Mouse (Mus musculus): ENCODE measurements at regions not wholly inside any gene's neighbourhood (a gene's known extent, or its start where the extent isn't known, plus 50 kb on each side); places are given as distances from the start of the nearest gene placed in this dataset.

DNA sequence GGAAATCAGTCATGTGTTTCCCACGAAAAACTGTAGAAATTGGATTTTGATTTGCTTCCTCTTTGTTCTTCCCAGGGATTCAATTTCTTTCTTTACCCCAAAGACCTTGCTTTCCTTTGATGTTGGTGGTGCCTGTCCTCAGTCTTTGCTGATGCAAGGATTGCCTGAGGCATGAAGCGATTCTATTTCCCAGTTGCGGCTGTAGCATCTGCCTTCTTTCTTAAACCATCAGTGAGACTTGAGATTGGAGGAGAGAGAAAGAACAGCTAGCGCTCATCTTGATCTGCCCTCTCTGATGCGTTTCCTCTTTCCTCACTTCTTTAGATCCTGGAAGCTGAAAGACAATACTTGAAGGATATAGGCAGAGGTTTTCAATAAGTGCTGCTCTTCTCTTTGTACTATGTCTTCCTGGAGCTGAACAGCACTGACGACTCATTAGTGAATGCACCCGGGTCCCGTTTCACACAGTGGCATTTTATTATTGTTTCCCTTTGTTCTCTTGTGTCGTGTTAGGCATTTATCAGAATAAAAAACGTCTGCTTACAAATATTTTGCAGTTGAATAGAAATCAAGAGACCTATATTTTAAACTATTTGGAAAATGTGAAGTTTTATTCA is 289.8 kb upstream of the Btbd3 start:
- Histone ChIP-seq H3K4me1 (no peaks in the 10 kb centered on the region), H3K9me3 (replicated peaks) (no peaks in the 10 kb centered on the region), H3K27ac (peak overlapping the region; percentile 55), H3K36me3 (no peaks in the 10 kb centered on the region), H3K27me3 (no peaks in the 10 kb centered on the region), H3K4me2 (replicated peaks) (peak overlapping the region; percentile 14; the same call in 1 of the 2 replicates), H3K4me3 (no peak overlapping the region), H3K9ac (no peak overlapping the region)
- peak; percentile 61 for ATAC-seq (ENCODE audit: low FRiP score)
- WGBS = 41% methylated on average over 10 of the region's 10 CpGs

DNA sequence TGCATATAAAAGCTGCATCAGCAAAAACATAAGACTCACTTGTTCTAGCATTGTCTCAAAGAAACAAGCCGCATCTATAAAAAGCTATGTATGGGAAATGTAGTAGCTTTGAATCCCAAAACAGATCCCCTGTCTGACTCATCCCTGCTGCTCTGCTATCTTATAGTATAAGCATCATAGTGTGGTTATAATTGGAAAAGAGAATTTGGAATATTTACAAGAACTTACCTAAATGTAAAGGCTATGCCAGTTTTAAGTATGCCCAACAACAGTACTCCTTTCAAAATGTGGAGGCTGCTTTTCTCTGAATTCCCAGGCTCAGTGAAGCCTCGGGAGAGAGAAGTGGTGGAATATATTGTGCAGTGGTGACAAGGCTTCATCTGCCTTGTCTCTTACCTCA is 301.5 kb upstream of the Btbd3 start:
- Histone ChIP-seq H3K9ac (no peak overlapping the region), H3K4me1 (no peaks in the 10 kb centered on the region), H3K27ac (no peak overlapping the region), H3K27me3 (no peaks in the 10 kb centered on the region), H3K36me3 (no peaks in the 10 kb centered on the region), H3K9me3 (replicated peaks) (no peaks in the 10 kb centered on the region), H3K4me3 (no peak overlapping the region), H3K4me2 (replicated peaks) (no peak overlapping the region)
- 91% methylated on average over 2 of the region's 2 CpGs for WGBS
- ATAC-seq (ENCODE audit: low FRiP score) = no peak

DNA sequence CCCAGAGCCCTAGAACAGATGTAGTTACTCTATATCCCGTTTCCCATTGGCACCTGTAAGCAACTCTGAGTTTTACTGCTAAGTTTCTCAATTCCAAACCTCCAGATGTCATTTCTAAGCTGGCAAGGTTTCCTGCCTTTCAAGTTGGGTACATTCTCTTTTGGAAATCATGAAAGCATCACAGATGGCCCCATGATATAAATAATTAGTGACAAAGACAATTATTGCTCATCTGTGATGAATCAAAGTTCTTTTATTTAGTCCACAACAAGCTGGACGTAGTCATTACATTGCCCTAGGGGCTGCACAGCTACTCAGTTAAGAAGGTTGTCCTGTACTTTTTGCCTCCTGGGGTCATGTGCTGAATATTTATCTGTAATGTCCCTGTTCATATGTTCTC is 303.2 kb upstream of the Btbd3 start:
- Histone ChIP-seq H3K4me3 (no peak overlapping the region), H3K27me3 (no peaks in the 10 kb centered on the region), H3K4me2 (replicated peaks) (no peak overlapping the region), H3K4me1 (no peaks in the 10 kb centered on the region), H3K9ac (no peak overlapping the region), H3K27ac (no peak overlapping the region), H3K36me3 (no peaks in the 10 kb centered on the region), H3K9me3 (replicated peaks) (no peaks in the 10 kb centered on the region)
- ATAC-seq (ENCODE audit: low FRiP score) = no peak
- WGBS = 73% methylated on average over 2 of the region's 2 CpGs

DNA sequence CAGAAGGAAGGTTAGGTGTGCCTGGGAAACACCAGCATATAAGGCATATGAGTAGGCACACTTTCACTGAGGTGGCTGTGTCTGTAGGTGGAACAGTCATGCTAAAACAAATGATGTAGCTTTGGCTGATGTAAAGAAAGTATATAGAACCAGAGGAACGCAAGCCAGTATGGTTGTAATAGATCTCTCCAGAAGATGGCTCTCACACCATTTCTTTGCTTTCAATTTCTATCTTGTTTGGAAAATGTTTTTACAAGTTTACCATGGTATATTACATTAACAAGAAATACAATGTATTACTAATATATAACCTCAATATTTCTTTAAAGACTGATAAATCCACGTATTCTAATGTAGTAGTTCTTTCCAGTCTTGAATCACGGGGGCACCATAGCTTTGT is 304.4 kb upstream of the Btbd3 start:
- Histone ChIP-seq H3K4me2 (replicated peaks) (no peak overlapping the region), H3K4me1 (no peaks in the 10 kb centered on the region), H3K36me3 (no peaks in the 10 kb centered on the region), H3K27me3 (no peaks in the 10 kb centered on the region), H3K4me3 (no peak overlapping the region), H3K9me3 (replicated peaks) (no peaks in the 10 kb centered on the region), H3K9ac (no peak overlapping the region), H3K27ac (no peak overlapping the region)
- 84% methylated on average over 3 of the region's 3 CpGs for whole genome bisulfite sequencing
- no peak for ATAC-seq (ENCODE audit: low FRiP score)

DNA sequence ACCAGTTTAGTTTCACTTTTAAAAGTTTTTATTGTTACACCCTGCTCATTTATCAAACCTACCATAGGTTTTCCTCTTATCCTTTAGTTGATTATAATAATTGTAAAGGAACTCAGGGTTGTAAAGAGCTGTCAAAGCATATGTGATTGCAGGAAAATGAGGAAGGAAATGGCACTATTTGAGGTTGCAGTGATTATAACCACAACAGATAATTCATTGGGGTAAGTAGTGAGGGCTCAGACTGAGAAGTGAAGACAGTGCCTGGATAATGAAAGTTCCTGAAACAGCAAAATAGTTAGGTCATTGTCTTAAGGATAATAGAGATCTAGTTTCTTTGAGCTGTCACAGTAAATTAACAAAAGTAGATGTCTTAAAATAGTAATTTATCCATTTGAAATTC is 305.4 kb upstream of the Btbd3 start:
- ATAC-seq (ENCODE audit: low FRiP score) = no peak
- no peak overlapping the region for H3K27ac ChIP-seq
- no peaks in the 10 kb centered on the region for H3K36me3 ChIP-seq
- H3K4me3 ChIP-seq = no peak overlapping the region
- no peak overlapping the region for H3K4me2 ChIP-seq (replicated peaks)
- H3K9me3 ChIP-seq (replicated peaks) = no peaks in the 10 kb centered on the region
- H3K27me3 ChIP-seq = no peaks in the 10 kb centered on the region
- no peaks in the 10 kb centered on the region for H3K4me1 ChIP-seq
- no peak overlapping the region for H3K9ac ChIP-seq

DNA sequence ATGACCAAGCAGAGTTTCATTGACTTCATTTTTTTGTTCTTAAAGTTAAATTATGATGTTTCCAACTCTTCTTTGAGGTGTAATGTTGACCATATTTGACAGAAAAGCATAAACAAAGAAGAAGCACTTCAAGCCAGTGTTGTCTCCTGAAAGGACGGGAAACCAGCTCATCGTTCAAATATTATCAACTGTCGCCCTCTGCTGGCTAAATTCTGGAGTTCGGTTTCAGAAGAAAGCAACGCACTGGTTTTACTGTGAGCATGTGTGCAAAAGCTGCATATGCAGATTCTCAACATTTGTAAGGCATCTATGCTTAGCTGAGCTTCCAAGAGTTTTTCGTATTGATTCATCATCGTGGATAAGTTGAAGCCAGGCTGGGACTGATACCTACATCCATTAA is 313.6 kb upstream of the Btbd3 start:
- no peaks in the 10 kb centered on the region for H3K4me1 ChIP-seq
- H3K27ac ChIP-seq = no peak overlapping the region
- H3K27me3 ChIP-seq = no peaks in the 10 kb centered on the region
- H3K4me2 ChIP-seq (replicated peaks) = no peak overlapping the region
- no peaks in the 10 kb centered on the region for H3K36me3 ChIP-seq
- 0 out of 2 replicates have a peak, but pooled peaks have one; percentile 57 for ATAC-seq (ENCODE audit: low FRiP score)
- no peak overlapping the region for H3K4me3 ChIP-seq
- WGBS = 5% methylated on average over 7 of the region's 7 CpGs
- H3K9me3 ChIP-seq (replicated peaks) = no peaks in the 10 kb centered on the region
- no peak overlapping the region for H3K9ac ChIP-seq

DNA sequence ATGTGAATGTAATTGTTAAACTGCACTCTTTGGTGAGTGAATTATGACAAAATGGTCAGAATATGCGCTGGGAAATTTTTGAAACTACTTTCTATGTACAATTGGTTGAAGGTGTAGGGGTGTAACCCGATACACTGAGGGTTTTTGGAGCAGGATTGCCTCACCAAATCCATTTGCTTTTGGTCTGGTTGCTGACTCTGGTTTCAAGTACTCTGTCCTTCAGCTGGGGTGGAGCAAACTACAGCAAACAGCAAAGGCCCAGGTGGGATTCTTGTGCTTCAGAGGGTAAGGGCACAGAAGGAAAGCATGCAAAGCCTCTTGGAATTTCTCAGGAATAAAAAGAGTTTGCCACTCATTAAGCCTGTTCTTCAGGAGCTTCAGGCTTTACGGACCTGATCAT is 316.8 kb upstream of the Btbd3 start:
- 79% methylated on average over 3 of the region's 3 CpGs for WGBS
- H3K27me3 ChIP-seq = no peaks in the 10 kb centered on the region
- H3K36me3 ChIP-seq = no peaks in the 10 kb centered on the region
- 0 out of 2 replicates have a peak, but pooled peaks cover 2% of the 10 kb centered on the region for H3K4me1 ChIP-seq
- H3K27ac ChIP-seq = no peak overlapping the region
- no peak overlapping the region for H3K9ac ChIP-seq
- H3K4me2 ChIP-seq (replicated peaks) = no peak overlapping the region
- no peak for ATAC-seq (ENCODE audit: low FRiP score)
- H3K4me3 ChIP-seq = no peak overlapping the region
- H3K9me3 ChIP-seq (replicated peaks) = no peaks in the 10 kb centered on the region

DNA sequence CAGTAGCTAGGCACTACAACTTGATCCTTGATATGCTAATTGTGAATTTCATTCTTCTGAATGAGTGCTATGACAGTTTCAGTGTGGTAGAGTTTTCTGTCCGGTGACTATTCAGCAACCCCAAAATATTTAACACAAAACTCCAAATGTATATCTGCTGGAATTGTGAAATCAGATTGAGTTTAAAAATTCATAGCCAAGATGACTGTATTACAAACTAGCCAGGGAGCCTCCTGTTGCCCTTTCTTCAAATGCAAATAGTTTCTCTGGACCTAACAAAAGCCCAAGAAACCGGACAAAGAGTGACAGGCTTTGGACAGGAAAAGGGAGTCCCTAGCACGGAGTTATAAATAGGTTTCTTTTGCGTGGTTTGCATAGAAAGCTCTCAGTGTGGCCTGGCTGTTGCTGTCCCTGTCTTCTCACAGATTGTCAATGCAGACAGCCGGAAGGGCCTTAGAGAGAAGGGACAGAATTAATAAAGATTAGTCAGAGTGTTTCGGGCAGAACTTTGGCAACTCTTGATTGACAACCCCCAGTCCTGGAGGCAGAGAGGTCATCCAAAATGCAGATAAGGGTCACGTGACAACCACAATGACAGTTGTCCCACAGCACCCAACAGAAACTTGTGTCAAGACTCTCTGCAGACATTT is 317.4 kb upstream of the Btbd3 start:
- H3K27ac ChIP-seq = no peak overlapping the region
- no peak overlapping the region for H3K4me3 ChIP-seq
- H3K9me3 ChIP-seq (replicated peaks) = no peaks in the 10 kb centered on the region
- H3K9ac ChIP-seq = no peak overlapping the region
- H3K27me3 ChIP-seq = no peaks in the 10 kb centered on the region
- ATAC-seq (ENCODE audit: low FRiP score) = peak; percentile 80
- 23% methylated on average over 7 of the region's 7 CpGs for WGBS
- H3K4me1 ChIP-seq = 0 out of 2 replicates have a peak, but pooled peaks cover 2% of the 10 kb centered on the region
- no peaks in the 10 kb centered on the region for H3K36me3 ChIP-seq
- H3K4me2 ChIP-seq (replicated peaks) = no peak overlapping the region

DNA sequence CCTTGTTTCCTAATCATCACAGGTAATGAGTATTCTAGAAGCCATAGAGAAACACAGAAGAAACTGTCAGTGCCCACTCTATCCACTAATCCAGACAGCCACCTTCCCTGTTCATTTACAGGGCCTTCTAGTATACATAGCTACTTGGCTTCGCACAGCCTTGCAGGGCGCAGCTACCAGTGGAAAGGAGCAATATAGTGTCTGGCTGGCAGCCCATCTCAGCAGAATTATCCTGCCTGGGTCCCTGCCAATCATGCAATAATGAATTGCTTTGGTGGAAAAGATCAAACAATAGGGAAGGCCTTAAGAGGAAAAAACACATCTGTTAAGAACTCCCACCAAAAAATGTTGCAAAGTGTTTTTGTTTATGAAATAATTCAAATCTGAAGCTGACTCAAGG is 319.8 kb upstream of the Btbd3 start:
- Histone ChIP-seq H3K4me2 (replicated peaks) (no peak overlapping the region), H3K9me3 (replicated peaks) (no peaks in the 10 kb centered on the region), H3K36me3 (no peaks in the 10 kb centered on the region), H3K4me3 (no peak overlapping the region), H3K27me3 (no peaks in the 10 kb centered on the region), H3K4me1 (0 out of 2 replicates have a peak, but pooled peaks cover 2% of the 10 kb centered on the region), H3K9ac (no peak overlapping the region), H3K27ac (no peak overlapping the region)
- ATAC-seq (ENCODE audit: low FRiP score) = no peak
- 70% methylated on average over 2 of the region's 2 CpGs for WGBS

DNA sequence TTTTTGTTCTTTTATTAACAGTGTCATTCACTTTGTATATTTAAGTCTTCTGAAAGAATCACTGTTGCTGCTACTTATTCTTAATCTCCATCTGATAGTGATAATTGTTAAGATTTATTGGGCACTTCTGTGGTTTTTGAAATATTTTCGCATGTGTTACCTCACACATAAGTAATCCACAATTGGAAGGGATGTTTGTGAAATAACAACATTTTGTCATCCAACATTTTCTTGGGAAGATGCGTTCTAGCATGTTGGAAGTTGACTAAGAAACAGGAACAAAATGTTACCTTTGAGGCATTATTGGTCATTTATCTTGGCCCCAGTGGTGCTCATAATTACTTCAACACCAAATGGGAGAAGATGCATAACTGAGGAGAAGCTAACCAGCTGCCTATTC is 323.4 kb upstream of the Btbd3 start:
- Histone ChIP-seq H3K9ac (no peak overlapping the region), H3K27ac (no peak overlapping the region), H3K4me2 (replicated peaks) (no peak overlapping the region), H3K4me3 (no peak overlapping the region), H3K27me3 (no peaks in the 10 kb centered on the region), H3K9me3 (replicated peaks) (no peaks in the 10 kb centered on the region), H3K4me1 (0 out of 2 replicates have a peak, but pooled peaks cover 2% of the 10 kb centered on the region), H3K36me3 (no peaks in the 10 kb centered on the region)
- WGBS = 99% methylated on average over 2 of the region's 2 CpGs
- no peak for ATAC-seq (ENCODE audit: low FRiP score)

DNA sequence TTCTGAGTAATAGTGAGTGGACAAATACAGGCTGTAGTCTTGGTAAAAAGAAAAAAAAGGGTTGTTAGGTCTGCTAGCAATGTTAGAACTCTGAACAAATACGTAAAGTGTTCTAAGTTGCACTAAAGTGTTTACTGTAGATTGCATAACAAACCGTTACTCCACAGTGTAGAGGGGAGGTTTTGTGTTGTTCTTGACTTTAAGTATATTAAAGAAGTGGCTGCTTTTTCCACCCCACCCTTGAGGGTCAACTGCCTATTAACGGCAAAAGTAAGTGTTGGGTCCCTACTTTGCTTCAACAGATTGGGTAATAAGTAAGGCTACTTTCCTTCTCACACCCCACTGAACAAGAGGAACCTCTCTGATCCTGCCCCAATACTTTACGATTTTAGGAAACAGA is 323.9 kb upstream of the Btbd3 start:
- WGBS = 91% methylated on average over 4 of the region's 4 CpGs
- Histone ChIP-seq H3K27ac (no peak overlapping the region), H3K27me3 (no peaks in the 10 kb centered on the region), H3K4me3 (no peak overlapping the region), H3K4me2 (replicated peaks) (no peak overlapping the region), H3K36me3 (no peaks in the 10 kb centered on the region), H3K9me3 (replicated peaks) (no peaks in the 10 kb centered on the region), H3K9ac (no peak overlapping the region), H3K4me1 (0 out of 2 replicates have a peak, but pooled peaks cover 2% of the 10 kb centered on the region)
- no peak for ATAC-seq (ENCODE audit: low FRiP score)

DNA sequence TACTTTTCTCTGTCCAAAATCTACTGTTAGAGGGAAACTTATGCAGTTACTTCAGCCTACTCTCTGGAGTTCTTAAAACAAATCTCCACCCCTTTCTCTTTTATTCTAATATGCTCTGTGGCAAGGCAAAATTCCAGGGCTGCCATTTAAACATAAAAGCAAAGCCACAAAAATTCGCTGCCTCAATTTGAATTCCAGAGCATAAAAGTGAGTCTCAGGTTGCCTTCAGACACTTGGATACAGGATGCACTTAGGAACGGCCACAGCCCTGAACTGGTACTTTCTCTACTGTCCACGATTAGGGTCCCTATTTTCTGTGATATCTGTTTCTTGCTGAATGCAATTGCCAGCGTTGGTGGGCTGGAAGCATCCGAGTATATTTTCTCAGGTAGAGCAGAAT is 330.9 kb upstream of the Btbd3 start:
- no peak overlapping the region for H3K9ac ChIP-seq
- WGBS = 77% methylated on average over 5 of the region's 5 CpGs
- no peaks in the 10 kb centered on the region for H3K4me1 ChIP-seq
- no peak overlapping the region for H3K27ac ChIP-seq
- ATAC-seq (ENCODE audit: low FRiP score) = no peak
- no peaks in the 10 kb centered on the region for H3K36me3 ChIP-seq
- no peaks in the 10 kb centered on the region for H3K27me3 ChIP-seq
- H3K4me2 ChIP-seq (replicated peaks) = no peak overlapping the region
- H3K9me3 ChIP-seq (replicated peaks) = no peaks in the 10 kb centered on the region
- H3K4me3 ChIP-seq = no peak overlapping the region

DNA sequence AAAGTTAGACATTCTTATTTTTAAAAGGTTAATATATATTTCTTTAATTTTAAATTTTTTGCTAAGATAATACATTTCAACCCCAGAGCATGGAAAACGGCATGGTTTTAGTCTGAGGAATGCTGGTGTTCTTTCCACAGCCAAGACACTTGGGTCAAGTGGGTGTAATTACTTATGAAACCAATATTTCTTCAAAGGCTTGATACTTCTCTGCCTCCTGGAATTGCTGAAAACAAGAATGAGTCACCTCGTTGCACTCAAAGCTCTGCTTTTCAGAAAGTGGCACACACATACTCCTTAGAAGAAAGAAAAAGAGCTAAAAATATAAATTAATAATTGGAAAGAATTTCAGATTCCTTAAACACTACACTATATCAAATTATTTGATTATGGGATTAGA is 331.8 kb upstream of the Btbd3 start:
- H3K9ac ChIP-seq = no peak overlapping the region
- no peak overlapping the region for H3K4me2 ChIP-seq (replicated peaks)
- no peak overlapping the region for H3K27ac ChIP-seq
- no peaks in the 10 kb centered on the region for H3K4me1 ChIP-seq
- ATAC-seq (ENCODE audit: low FRiP score) = no peak
- H3K4me3 ChIP-seq = no peak overlapping the region
- H3K9me3 ChIP-seq (replicated peaks) = no peaks in the 10 kb centered on the region
- no peaks in the 10 kb centered on the region for H3K36me3 ChIP-seq
- no peaks in the 10 kb centered on the region for H3K27me3 ChIP-seq
- 85% methylated on average over 2 of the region's 2 CpGs for WGBS
